Mouse (Mus musculus): ENCODE results near the gene Grem2. TPM values are rescaled to one million over a fixed set of nuclear protein-coding genes. Genes with fewer than 3 reads are reported as not detected.
A peak's percentile ranks its signal among the peaks of the same experiment; 100 is the strongest.

Gene Grem2
- polyA plus RNA-seq, 1 experiment from 2014 or later: 1.0 TPM

DNA sequence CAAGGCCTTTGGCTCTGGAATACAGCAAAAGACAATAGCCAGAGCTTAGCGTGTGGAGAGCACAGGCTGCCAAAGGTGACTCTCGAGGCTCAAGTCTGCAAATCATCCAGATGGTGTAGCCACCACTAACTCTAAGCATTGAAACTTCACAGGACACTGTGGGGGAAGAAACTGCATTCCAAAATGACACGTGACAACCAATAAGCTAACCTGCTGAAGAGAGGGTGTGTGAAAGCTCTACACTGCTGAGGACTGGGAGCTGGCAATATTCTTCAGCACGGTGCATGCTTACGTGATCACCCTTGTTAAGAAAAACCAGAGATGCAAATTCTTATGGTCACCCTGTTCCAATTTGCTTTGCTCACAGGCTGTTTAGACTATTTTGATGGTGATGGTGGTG, 13.4 kb downstream of the Grem2 start:
- WGBS: 88% methylated on average over 5 of the region's 5 CpGs
- DNase-seq (ENCODE audit: low spot score) (no peak), ATAC-seq (replicated peaks; ENCODE audit: insufficient number of reproducible peaks, low FRiP score, low TSS enrichment, low read depth) (no peak; the same call in 1 of the 2 replicates)
- H3K36me3 ChIP-seq (replicated peaks; ENCODE audit: control insufficient read depth, insufficient read depth, low read depth, low read length): no peaks in the 10 kb centered on the region
- H3K27me3 ChIP-seq (ENCODE audit: control insufficient read depth, insufficient read depth, low read length): no peaks in the 10 kb centered on the region
- no peaks in the 10 kb centered on the region for H3K4me1 ChIP-seq (ENCODE audit: control insufficient read depth, insufficient read depth, low read length)
- H3K27ac ChIP-seq (replicated peaks; ENCODE audit: low read depth, low read length): no peak overlapping the region
- H3K4me3 ChIP-seq (ENCODE audit: low read depth, low read length): no peak overlapping the region
- H3K4me2 ChIP-seq (ENCODE audit: low read depth, low read length): no peak overlapping the region
- H3K9me3 ChIP-seq (replicated peaks; ENCODE audit: control insufficient read depth, low read length): no peaks in the 10 kb centered on the region
- no peak overlapping the region for H3K9ac ChIP-seq (replicated peaks; ENCODE audit: low read length)

DNA sequence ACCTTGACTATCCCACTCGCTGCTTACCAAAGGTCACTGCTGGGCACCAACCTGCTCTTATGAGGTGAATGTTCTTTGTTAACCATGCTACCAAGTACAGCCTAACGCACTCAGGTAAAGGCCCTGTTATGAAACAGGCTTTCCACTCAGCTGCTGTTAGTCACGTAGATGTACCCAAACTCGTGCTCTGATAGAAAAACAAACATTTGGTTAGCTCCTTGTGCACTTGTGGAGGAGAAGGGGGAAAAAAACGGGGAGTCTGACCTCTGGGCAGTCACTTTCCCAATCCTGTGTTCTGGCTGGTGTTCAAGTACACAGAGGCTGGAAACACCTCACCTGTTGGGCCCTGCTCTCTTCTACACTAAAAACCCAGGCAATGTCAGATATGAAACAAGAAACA, 14.0 kb downstream of the Grem2 start:
- H3K27me3 ChIP-seq (ENCODE audit: control insufficient read depth, insufficient read depth, low read length): no peaks in the 10 kb centered on the region
- no peak overlapping the region for H3K4me3 ChIP-seq (ENCODE audit: low read depth, low read length)
- WGBS: 83% methylated on average over 5 of the region's 5 CpGs
- DNase-seq (ENCODE audit: low spot score) (no peak), ATAC-seq (replicated peaks; ENCODE audit: insufficient number of reproducible peaks, low FRiP score, low TSS enrichment, low read depth) (no peak)
- no peak overlapping the region for H3K9ac ChIP-seq (replicated peaks; ENCODE audit: low read length)
- H3K36me3 ChIP-seq (replicated peaks; ENCODE audit: control insufficient read depth, insufficient read depth, low read depth, low read length): no peaks in the 10 kb centered on the region
- H3K9me3 ChIP-seq (replicated peaks; ENCODE audit: control insufficient read depth, low read length): no peaks in the 10 kb centered on the region
- H3K4me1 ChIP-seq (ENCODE audit: control insufficient read depth, insufficient read depth, low read length): no peaks in the 10 kb centered on the region
- H3K4me2 ChIP-seq (ENCODE audit: low read depth, low read length): no peak overlapping the region
- no peak overlapping the region for H3K27ac ChIP-seq (replicated peaks; ENCODE audit: low read depth, low read length)

DNA sequence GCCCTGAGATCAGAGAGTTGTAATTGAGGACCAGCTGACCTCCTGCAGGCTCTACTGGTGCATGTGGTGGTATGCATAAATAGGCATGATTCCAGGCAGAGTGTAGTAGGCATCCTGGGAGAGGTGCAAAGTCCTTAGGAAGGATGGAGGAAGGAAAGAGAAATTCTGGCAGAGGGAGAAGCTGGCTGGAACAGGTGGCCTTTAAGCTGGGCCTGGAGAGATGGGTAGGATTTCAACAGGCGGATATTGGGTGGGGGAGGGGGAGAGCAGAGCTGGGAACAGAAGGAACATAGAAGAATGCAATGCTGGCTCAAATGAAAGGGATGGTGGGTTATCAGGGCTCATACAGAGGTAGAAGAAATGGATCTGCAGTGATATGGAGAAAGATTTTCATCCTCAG, 18.9 kb downstream of the Grem2 start:
- H3K36me3 ChIP-seq (replicated peaks; ENCODE audit: control insufficient read depth, insufficient read depth, low read depth, low read length): no peaks in the 10 kb centered on the region
- no peaks in the 10 kb centered on the region for H3K9me3 ChIP-seq (replicated peaks; ENCODE audit: control insufficient read depth, low read length)
- DNase-seq (ENCODE audit: low spot score) (peak; percentile 17), ATAC-seq (replicated peaks; ENCODE audit: insufficient number of reproducible peaks, low FRiP score, low TSS enrichment, low read depth) (no peak)
- H3K4me2 ChIP-seq (ENCODE audit: low read depth, low read length): no peak overlapping the region
- no peak overlapping the region for H3K4me3 ChIP-seq (ENCODE audit: low read depth, low read length)
- H3K27me3 ChIP-seq (ENCODE audit: control insufficient read depth, insufficient read depth, low read length): no peaks in the 10 kb centered on the region
- WGBS: 46% methylated on average over 1 of the region's 1 CpGs
- H3K9ac ChIP-seq (replicated peaks; ENCODE audit: low read length): no peak overlapping the region
- no peaks in the 10 kb centered on the region for H3K4me1 ChIP-seq (ENCODE audit: control insufficient read depth, insufficient read depth, low read length)
- H3K27ac ChIP-seq (replicated peaks; ENCODE audit: low read depth, low read length): no peak overlapping the region

DNA sequence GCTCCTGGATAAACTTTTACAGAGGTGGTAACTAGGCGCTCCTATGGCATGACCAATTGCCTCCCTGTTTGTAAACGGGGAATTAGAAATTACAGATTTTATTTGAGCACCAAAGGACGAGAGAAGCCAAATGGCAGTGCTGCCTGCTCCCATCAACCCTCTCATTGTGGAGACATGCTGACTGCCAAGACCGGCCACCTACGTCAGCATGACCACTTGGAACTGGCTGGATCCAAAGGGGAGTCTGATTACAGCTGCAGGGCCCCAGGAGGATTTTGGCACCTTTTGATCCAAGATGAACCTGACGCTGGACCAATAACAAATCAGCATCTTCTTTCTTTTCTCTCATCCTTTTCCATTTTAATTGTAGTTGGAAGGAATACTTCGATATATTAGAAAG, 29.1 kb downstream of the Grem2 start:
- H3K4me2 ChIP-seq (ENCODE audit: low read depth, low read length): no peak overlapping the region
- H3K27me3 ChIP-seq (ENCODE audit: control insufficient read depth, insufficient read depth, low read length): no peaks in the 10 kb centered on the region
- no peak overlapping the region for H3K27ac ChIP-seq (replicated peaks; ENCODE audit: low read depth, low read length)
- WGBS: 83% methylated on average over 7 of the region's 7 CpGs
- DNase-seq (ENCODE audit: low spot score): no peak
- no peak for ATAC-seq (replicated peaks; ENCODE audit: insufficient number of reproducible peaks, low FRiP score, low TSS enrichment, low read depth)
- H3K36me3 ChIP-seq (replicated peaks; ENCODE audit: control insufficient read depth, insufficient read depth, low read depth, low read length): no peaks in the 10 kb centered on the region
- no peaks in the 10 kb centered on the region for H3K4me1 ChIP-seq (ENCODE audit: control insufficient read depth, insufficient read depth, low read length)
- no peaks in the 10 kb centered on the region for H3K9me3 ChIP-seq (replicated peaks; ENCODE audit: control insufficient read depth, low read length)
- no peak overlapping the region for H3K4me3 ChIP-seq (ENCODE audit: low read depth, low read length)
- no peak overlapping the region for H3K9ac ChIP-seq (replicated peaks; ENCODE audit: low read length)

DNA sequence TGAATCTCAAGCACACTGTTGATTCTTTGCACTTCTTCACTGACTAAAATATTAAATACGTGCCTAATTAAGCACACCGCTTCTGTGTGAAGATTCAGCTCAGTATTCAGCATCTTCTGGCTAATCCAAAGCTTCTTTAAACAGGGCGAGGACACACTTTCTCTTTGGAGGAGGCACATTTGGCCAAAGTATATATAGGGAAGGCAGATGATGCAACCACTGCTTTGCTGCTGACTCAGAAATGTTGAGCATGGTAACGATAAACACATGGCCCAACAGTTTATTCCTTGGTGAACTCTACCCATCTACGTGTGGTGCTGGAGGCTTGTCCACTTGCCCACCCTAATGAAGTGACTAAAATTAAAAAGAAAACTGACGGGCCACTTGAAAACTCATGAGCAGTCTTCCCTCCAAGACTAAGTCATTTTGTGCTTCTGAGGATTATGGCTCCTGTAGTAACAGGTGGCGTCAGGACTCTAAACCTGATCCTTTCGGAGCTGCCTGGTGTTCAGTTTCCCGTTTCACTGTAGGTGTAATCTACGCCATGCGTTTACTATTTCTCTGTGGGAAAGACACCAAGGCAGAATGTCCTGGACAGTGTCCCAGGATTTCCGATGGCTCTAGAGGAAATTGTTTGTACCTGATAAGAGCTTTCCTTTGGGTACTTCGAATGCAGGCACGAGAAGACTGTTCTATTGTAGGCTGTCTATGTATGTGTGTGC, 32.8 kb downstream of the Grem2 start:
- Histone ChIP-seq H3K4me2 (ENCODE audit: low read depth, low read length) (no peak overlapping the region), H3K27ac (replicated peaks; ENCODE audit: low read depth, low read length) (no peak overlapping the region), H3K9ac (replicated peaks; ENCODE audit: low read length) (no peak overlapping the region), H3K36me3 (replicated peaks; ENCODE audit: control insufficient read depth, insufficient read depth, low read depth, low read length) (no peaks in the 10 kb centered on the region), H3K27me3 (ENCODE audit: control insufficient read depth, insufficient read depth, low read length) (no peaks in the 10 kb centered on the region), H3K4me3 (ENCODE audit: low read depth, low read length) (no peak overlapping the region), H3K9me3 (replicated peaks; ENCODE audit: control insufficient read depth, low read length) (no peaks in the 10 kb centered on the region), H3K4me1 (ENCODE audit: control insufficient read depth, insufficient read depth, low read length) (no peaks in the 10 kb centered on the region)
- DNase-seq (ENCODE audit: low spot score) (peak; percentile 9), ATAC-seq (replicated peaks; ENCODE audit: insufficient number of reproducible peaks, low FRiP score, low TSS enrichment, low read depth) (no peak)
- WGBS: 77% methylated on average over 14 of the region's 14 CpGs

DNA sequence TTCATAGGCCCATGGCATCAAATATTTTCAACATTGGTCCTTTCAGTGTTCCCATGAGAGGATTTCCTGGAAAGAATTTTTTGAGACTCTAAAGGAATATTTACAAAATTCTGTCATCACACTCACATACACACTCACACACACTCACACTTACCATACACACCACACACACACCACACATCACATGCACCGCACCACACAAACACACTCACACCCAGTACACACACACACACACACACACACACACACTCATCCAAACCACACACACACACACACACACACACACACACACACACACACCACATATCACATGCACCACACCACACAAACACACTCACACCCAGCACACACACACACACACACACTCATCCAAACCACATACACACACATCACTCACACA, 33.5 kb downstream of the Grem2 start:
- no peaks in the 10 kb centered on the region for H3K9me3 ChIP-seq (replicated peaks; ENCODE audit: control insufficient read depth, low read length)
- H3K27me3 ChIP-seq (ENCODE audit: control insufficient read depth, insufficient read depth, low read length): no peaks in the 10 kb centered on the region
- ATAC-seq (replicated peaks; ENCODE audit: insufficient number of reproducible peaks, low FRiP score, low TSS enrichment, low read depth) (peak; percentile 55; the same call in 1 of the 2 replicates), DNase-seq (ENCODE audit: low spot score) (no peak)
- no peak overlapping the region for H3K9ac ChIP-seq (replicated peaks; ENCODE audit: low read length)
- 89% methylated on average over 1 of the region's 1 CpGs for WGBS
- no peaks in the 10 kb centered on the region for H3K36me3 ChIP-seq (replicated peaks; ENCODE audit: control insufficient read depth, insufficient read depth, low read depth, low read length)
- H3K27ac ChIP-seq (replicated peaks; ENCODE audit: low read depth, low read length): no peak overlapping the region
- no peak overlapping the region for H3K4me2 ChIP-seq (ENCODE audit: low read depth, low read length)
- no peaks in the 10 kb centered on the region for H3K4me1 ChIP-seq (ENCODE audit: control insufficient read depth, insufficient read depth, low read length)
- no peak overlapping the region for H3K4me3 ChIP-seq (ENCODE audit: low read depth, low read length)

DNA sequence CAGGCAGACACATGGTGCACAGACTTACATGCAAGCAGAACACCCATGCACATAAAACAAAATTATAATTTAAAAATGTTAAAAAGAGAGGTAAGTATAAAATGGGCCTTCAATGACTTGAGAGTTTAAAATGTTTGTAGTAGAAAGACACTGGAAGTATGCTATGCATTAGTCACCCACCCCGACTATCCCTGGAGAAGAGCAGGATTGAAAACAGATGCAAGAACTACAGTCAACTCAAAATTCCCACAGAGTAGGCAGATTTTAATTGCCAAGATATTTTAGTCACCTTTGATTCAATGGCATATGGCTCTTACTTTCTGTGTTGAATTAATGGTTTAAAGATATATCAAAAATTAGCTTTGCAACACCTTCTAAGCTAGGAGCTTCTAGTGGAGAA, 39.1 kb downstream of the Grem2 start:
- H3K27ac ChIP-seq (replicated peaks; ENCODE audit: low read depth, low read length): no peak overlapping the region
- no peak for ATAC-seq (replicated peaks; ENCODE audit: insufficient number of reproducible peaks, low FRiP score, low TSS enrichment, low read depth)
- H3K36me3 ChIP-seq (replicated peaks; ENCODE audit: control insufficient read depth, insufficient read depth, low read depth, low read length): no peaks in the 10 kb centered on the region
- H3K27me3 ChIP-seq (ENCODE audit: control insufficient read depth, insufficient read depth, low read length): no peaks in the 10 kb centered on the region
- WGBS: 57% methylated on average over 1 of the region's 1 CpGs
- H3K9me3 ChIP-seq (replicated peaks; ENCODE audit: control insufficient read depth, low read length): no peaks in the 10 kb centered on the region
- H3K4me2 ChIP-seq (ENCODE audit: low read depth, low read length): no peak overlapping the region
- DNase-seq (ENCODE audit: low spot score): no peak
- H3K4me3 ChIP-seq (ENCODE audit: low read depth, low read length): no peak overlapping the region
- H3K9ac ChIP-seq (replicated peaks; ENCODE audit: low read length): no peak overlapping the region
- H3K4me1 ChIP-seq (ENCODE audit: control insufficient read depth, insufficient read depth, low read length): no peaks in the 10 kb centered on the region

DNA sequence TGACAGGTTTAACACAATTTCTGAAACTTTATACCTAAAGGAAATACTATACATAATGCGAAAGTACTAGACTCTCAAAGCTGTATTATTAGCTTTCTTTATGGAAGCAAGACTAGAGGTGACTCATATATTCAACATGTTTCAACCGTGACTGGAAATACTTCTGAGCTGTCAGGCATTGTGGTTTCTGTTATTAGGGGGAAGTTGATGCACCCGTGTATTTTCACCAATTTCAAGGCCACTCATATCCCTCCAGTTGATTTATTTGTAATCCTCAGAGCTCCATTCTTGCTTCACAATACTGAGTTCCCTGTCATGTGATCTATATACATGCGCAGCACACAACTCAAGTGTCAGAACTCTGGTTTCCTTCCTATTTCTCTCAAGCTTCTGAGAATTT, 46.4 kb downstream of the Grem2 start:
- no peak for ATAC-seq (replicated peaks; ENCODE audit: insufficient number of reproducible peaks, low FRiP score, low TSS enrichment, low read depth)
- H3K9me3 ChIP-seq (replicated peaks; ENCODE audit: control insufficient read depth, low read length): no peaks in the 10 kb centered on the region
- H3K27me3 ChIP-seq (ENCODE audit: control insufficient read depth, insufficient read depth, low read length): no peaks in the 10 kb centered on the region
- H3K4me2 ChIP-seq (ENCODE audit: low read depth, low read length): no peak overlapping the region
- H3K4me3 ChIP-seq (ENCODE audit: low read depth, low read length): no peak overlapping the region
- no peak overlapping the region for H3K27ac ChIP-seq (replicated peaks; ENCODE audit: low read depth, low read length)
- no peaks in the 10 kb centered on the region for H3K36me3 ChIP-seq (replicated peaks; ENCODE audit: control insufficient read depth, insufficient read depth, low read depth, low read length)
- H3K4me1 ChIP-seq (ENCODE audit: control insufficient read depth, insufficient read depth, low read length): no peaks in the 10 kb centered on the region
- DNase-seq (ENCODE audit: low spot score): no peak
- WGBS: 80% methylated on average over 4 of the region's 4 CpGs
- no peak overlapping the region for H3K9ac ChIP-seq (replicated peaks; ENCODE audit: low read length)
